Mouse (Mus musculus) mesoderm, embryonic 11.5 days (tissue): Measurements from ENCODE around the gene Gpr26.

ENCODE experiments used
- DNase-seq: peaks from one replicate; pipeline ENCODE4 v3.0.0-alpha.2; 2012; ENCODE audit warnings: low read depth, low spot score

Gpr26 gene

GRCm38 (mm10) chr7:132025591-132025990, 59.3 kb downstream of the Gpr26 start:
- no peak for DNase-seq

- DNase-seq: no peak
These were observed 60.4 kb downstream of the Gpr26 start for GRCm38 (mm10) chr7:132026671-132027070.

- DNase-seq: no peak
These were observed 65.8 kb downstream of the Gpr26 start for GRCm38 (mm10) chr7:132031940-132032531.
